In the genomic region with DNA sequence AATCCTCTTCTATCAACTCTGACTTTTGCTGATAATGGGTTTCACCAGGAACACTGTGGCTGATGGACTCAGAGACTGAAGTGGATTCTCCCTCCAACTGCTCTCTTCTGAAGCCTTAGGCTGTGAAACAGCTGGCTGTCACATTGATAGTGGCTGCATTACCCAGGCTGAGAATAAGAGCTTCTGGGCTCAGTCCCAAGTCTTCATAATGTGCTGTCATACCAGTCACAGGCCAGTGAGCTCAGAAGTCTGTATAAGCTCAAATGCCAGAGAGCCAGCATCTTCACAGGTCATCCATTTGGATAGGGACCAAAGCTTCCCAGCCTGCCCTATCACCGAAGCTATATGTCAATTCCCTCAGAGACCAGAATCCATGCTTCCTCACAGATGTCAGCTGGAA, we compare ENCODE assay signal across 28 mouse cellular contexts.
DNase-seq lines count a peak whose midpoint lies in the region; ATAC-seq and TF ChIP-seq lines count a peak whose summit lies in the region.
"Had no signal": no experiment of that assay in that cellular context is flagged by ENCODE, and none has a peak within 500 bp of the region (broad histone marks: within the 10 kb centered on the region; RNA-seq: fewer than 3 reads in every experiment).

No protein-coding gene starts in this region.

- no peak overlapping the region for H3K4me3 ChIP-seq in embryonic facial prominence, embryonic 14.5 days (ENCODE audit: low read depth, low read length)
- H3K4me3 ChIP-seq in embryonic facial prominence, embryonic 10.5 days, result no peak overlapping the region
- H3K4me3 ChIP-seq in hindbrain, postnatal 0 days (ENCODE audit: low read length), result no peak overlapping the region
- no peak overlapping the region for H3K4me3 ChIP-seq in hindbrain, embryonic 13.5 days
- H3K4me3 ChIP-seq in midbrain, postnatal 0 days (ENCODE audit: low read depth, low read length), result no peak overlapping the region
- H3K4me3 ChIP-seq in midbrain, embryonic 16.5 days (ENCODE audit: low read depth, low read length), result no peak overlapping the region
- H3K4me3 ChIP-seq: embryonic facial prominence, embryonic 13.5 days; forebrain, embryonic 10.5 days; forebrain, embryonic 13.5 days; heart, adult 2 months; heart, embryonic 10.5 days; heart, embryonic 13.5 days had no signal

- no peak for ATAC-seq in embryonic facial prominence, embryonic 14.5 days (ENCODE audit: low read depth)
- ATAC-seq in hindbrain, postnatal 0 days, result peak; percentile 66
- ATAC-seq in hindbrain, embryonic 13.5 days (ENCODE audit: low FRiP score), result no peak
- ATAC-seq in midbrain, postnatal 0 days (ENCODE audit: low FRiP score), result no peak
- no peak for ATAC-seq in midbrain, embryonic 16.5 days
- ATAC-seq: forebrain, embryonic 13.5 days; forebrain, embryonic 16.5 days; inflammation-experienced regulatory T-cells, adult 6 months; Patski had no signal

- peaks cover 5% of the 10 kb centered on the region; the same call in 1 of the 2 replicates for H3K9me3 ChIP-seq in embryonic facial prominence, embryonic 14.5 days (ENCODE audit: control insufficient read depth, low read length)
- peaks cover 17% of the 10 kb centered on the region for H3K9me3 ChIP-seq in embryonic facial prominence, embryonic 10.5 days
- no peaks in the 10 kb centered on the region for H3K9me3 ChIP-seq in hindbrain, postnatal 0 days (ENCODE audit: low read length)
- peaks cover 12% of the 10 kb centered on the region for H3K9me3 ChIP-seq in hindbrain, embryonic 13.5 days
- H3K9me3 ChIP-seq in midbrain, postnatal 0 days (ENCODE audit: low read length), result 0 out of 2 replicates have a peak, but pooled peaks cover 3% of the 10 kb centered on the region
- no peaks in the 10 kb centered on the region; the same call in 1 of the 2 replicates for H3K9me3 ChIP-seq in midbrain, embryonic 16.5 days (replicated peaks; ENCODE audit: control insufficient read depth, low read length, poor library complexity, severe bottlenecking)

- no peaks in the 10 kb centered on the region for H3K36me3 ChIP-seq in embryonic facial prominence, embryonic 14.5 days (ENCODE audit: control insufficient read depth, insufficient read depth, low read length)
- no peaks in the 10 kb centered on the region for H3K36me3 ChIP-seq in embryonic facial prominence, embryonic 10.5 days (replicated peaks)
- H3K36me3 ChIP-seq in hindbrain, postnatal 0 days (ENCODE audit: insufficient read depth, low read length), result no peaks in the 10 kb centered on the region
- no peaks in the 10 kb centered on the region for H3K36me3 ChIP-seq in hindbrain, embryonic 13.5 days
- H3K36me3 ChIP-seq in midbrain, postnatal 0 days (ENCODE audit: insufficient read depth, low read length), result no peaks in the 10 kb centered on the region
- H3K36me3 ChIP-seq in midbrain, embryonic 16.5 days (ENCODE audit: control insufficient read depth, insufficient read depth, low read length), result no peaks in the 10 kb centered on the region
- H3K36me3 ChIP-seq: embryonic facial prominence, embryonic 13.5 days; forebrain, embryonic 10.5 days; heart, embryonic 10.5 days; heart, embryonic 13.5 days had no signal

- DNase-seq in embryonic facial prominence, embryonic 14.5 days (ENCODE audit: low spot score), result peak; percentile 2
- no peak for DNase-seq in embryonic facial prominence, embryonic 10.5 days (ENCODE audit: low spot score)
- DNase-seq in hindbrain, postnatal 0 days (ENCODE audit: low spot score), result peak; percentile 39
- DNase-seq in midbrain, postnatal 0 days (ENCODE audit: low spot score), result peak; percentile 45
- DNase-seq in MN1 (ENCODE audit: low spot score), result peak; percentile 70
- DNase-seq in ovary, postnatal 14 days (ENCODE audit: low spot score), result no peak
- DNase-seq: adrenal gland, postnatal 10 days; adrenal gland, postnatal 36 days; cerebellum, adult 11 months; cerebellum, adult 2 months; cerebellum, adult 9-11 months; cerebellum, postnatal 25 days; gastrocnemius, postnatal 10 days; gastrocnemius, postnatal 36 days; heart, adult 2 months; heart, postnatal 14 days; heart, postnatal 4 days had no signal

- no peaks in the 10 kb centered on the region for H3K4me1 ChIP-seq in embryonic facial prominence, embryonic 14.5 days (ENCODE audit: control insufficient read depth, insufficient read depth, low read length)
- H3K4me1 ChIP-seq in embryonic facial prominence, embryonic 10.5 days, result no peaks in the 10 kb centered on the region
- H3K4me1 ChIP-seq in hindbrain, postnatal 0 days (ENCODE audit: insufficient read depth, low read length), result no peaks in the 10 kb centered on the region
- H3K4me1 ChIP-seq in hindbrain, embryonic 13.5 days (replicated peaks), result no peaks in the 10 kb centered on the region
- H3K4me1 ChIP-seq in midbrain, postnatal 0 days (ENCODE audit: insufficient read depth, low read length), result no peaks in the 10 kb centered on the region
- H3K4me1 ChIP-seq in midbrain, embryonic 16.5 days (ENCODE audit: control insufficient read depth, insufficient read depth, low read length), result no peaks in the 10 kb centered on the region
- H3K4me1 ChIP-seq: embryonic facial prominence, embryonic 13.5 days; forebrain, embryonic 10.5 days; forebrain, embryonic 13.5 days; heart, embryonic 10.5 days; heart, embryonic 13.5 days had no signal

- 91% methylated on average over 1 of the region's 1 CpGs for WGBS in embryonic facial prominence, embryonic 14.5 days
- 90% methylated on average over 1 of the region's 1 CpGs for WGBS in embryonic facial prominence, embryonic 10.5 days
- 70% methylated on average over 1 of the region's 1 CpGs for whole genome bisulfite sequencing in hindbrain, postnatal 0 days
- 82% methylated on average over 1 of the region's 1 CpGs for WGBS in hindbrain, embryonic 13.5 days
- WGBS in midbrain, postnatal 0 days, result 88% methylated on average over 1 of the region's 1 CpGs
- 82% methylated on average over 1 of the region's 1 CpGs for WGBS in midbrain, embryonic 16.5 days

- H3K9ac ChIP-seq in embryonic facial prominence, embryonic 14.5 days (ENCODE audit: low read depth, low read length), result no peak overlapping the region
- H3K9ac ChIP-seq in hindbrain, postnatal 0 days (replicated peaks; ENCODE audit: low read length), result no peak overlapping the region
- no peak overlapping the region for H3K9ac ChIP-seq in hindbrain, embryonic 13.5 days
- H3K9ac ChIP-seq in midbrain, postnatal 0 days (replicated peaks; ENCODE audit: low read length, poor library complexity, severe bottlenecking), result no peak overlapping the region
- no peak overlapping the region for H3K9ac ChIP-seq in midbrain, embryonic 16.5 days (ENCODE audit: low read depth, low read length)
- H3K9ac ChIP-seq: embryonic facial prominence, embryonic 13.5 days; forebrain, embryonic 13.5 days; heart, embryonic 13.5 days; hindbrain, embryonic 14.5 days had no signal

- TF ChIP-seq CTCF in hindbrain, postnatal 0 days (IDR thresholded peaks at IDR 0.05; ENCODE audit: low read depth), result no peak
- no peak for TF ChIP-seq CTCF in midbrain, postnatal 0 days (IDR thresholded peaks at IDR 0.05)

- H3K4me2 ChIP-seq in embryonic facial prominence, embryonic 14.5 days (ENCODE audit: low read depth, low read length), result no peak overlapping the region
- H3K4me2 ChIP-seq in hindbrain, postnatal 0 days (ENCODE audit: low read depth, low read length), result no peak overlapping the region
- no peak overlapping the region for H3K4me2 ChIP-seq in hindbrain, embryonic 13.5 days
- H3K4me2 ChIP-seq in midbrain, postnatal 0 days (ENCODE audit: low read depth, low read length, poor library complexity, severe bottlenecking), result no peak overlapping the region
- no peak overlapping the region for H3K4me2 ChIP-seq in midbrain, embryonic 16.5 days (ENCODE audit: low read length)
- H3K4me2 ChIP-seq: embryonic facial prominence, embryonic 13.5 days; forebrain, embryonic 13.5 days; heart, embryonic 13.5 days; hindbrain, embryonic 14.5 days had no signal

- no peaks in the 10 kb centered on the region for H3K27me3 ChIP-seq in embryonic facial prominence, embryonic 14.5 days (replicated peaks; ENCODE audit: control insufficient read depth, insufficient read depth, low read length)
- no peaks in the 10 kb centered on the region for H3K27me3 ChIP-seq in embryonic facial prominence, embryonic 10.5 days (replicated peaks; ENCODE audit: low read depth, poor library complexity, severe bottlenecking)
- H3K27me3 ChIP-seq in hindbrain, postnatal 0 days (ENCODE audit: insufficient read depth, low read length), result no peaks in the 10 kb centered on the region
- H3K27me3 ChIP-seq in hindbrain, embryonic 13.5 days, result no peaks in the 10 kb centered on the region
- no peaks in the 10 kb centered on the region for H3K27me3 ChIP-seq in midbrain, postnatal 0 days (ENCODE audit: insufficient read depth, low read length)
- no peaks in the 10 kb centered on the region for H3K27me3 ChIP-seq in midbrain, embryonic 16.5 days (ENCODE audit: control insufficient read depth, insufficient read depth, low read depth, low read length)
- H3K27me3 ChIP-seq: embryonic facial prominence, embryonic 13.5 days; forebrain, embryonic 13.5 days; heart, embryonic 13.5 days; Patski had no signal

- no peak overlapping the region for H3K27ac ChIP-seq in embryonic facial prominence, embryonic 14.5 days (replicated peaks; ENCODE audit: low read depth, low read length)
- no peak overlapping the region for H3K27ac ChIP-seq in embryonic facial prominence, embryonic 10.5 days (replicated peaks)
- H3K27ac ChIP-seq in hindbrain, postnatal 0 days, result no peak overlapping the region
- no peak overlapping the region for H3K27ac ChIP-seq in hindbrain, embryonic 13.5 days
- no peak overlapping the region for H3K27ac ChIP-seq in midbrain, postnatal 0 days (ENCODE audit: low read depth, low read length)
- no peak overlapping the region for H3K27ac ChIP-seq in midbrain, embryonic 16.5 days (ENCODE audit: low read length)
- H3K27ac ChIP-seq: embryonic facial prominence, embryonic 13.5 days; forebrain, embryonic 10.5 days; forebrain, embryonic 13.5 days; heart, adult 2 months; heart, embryonic 10.5 days; heart, embryonic 13.5 days; hindbrain, embryonic 14.5 days had no signal

Comparison
In these comparisons a context has a peak if more than half of its experiments do, and no peak if none do; other contexts are left out.
1. DNase-seq: peak in embryonic facial prominence, embryonic 14.5 days (single experiment), hindbrain, postnatal 0 days (single experiment), midbrain, postnatal 0 days (single experiment) and MN1 (single experiment); none in embryonic facial prominence, embryonic 10.5 days (single experiment) and ovary, postnatal 14 days (single experiment).